Mouse (Mus musculus) embryonic fibroblast, embryonic 13.5 days (primary cell): ENCODE measurements around the gene Pigc.

Experiments
- CTCF ChIP-seq: IDR thresholded peaks from 2 replicates; pipeline ENCODE4 v1.5.1; 2011; ENCODE audit warnings: mild to moderate bottlenecking, control low read depth, low read length, moderate library complexity, borderline replicate concordance; ENCODE audit not compliant: insufficient read depth
- POLR2A ChIP-seq: IDR thresholded peaks from 2 replicates; pipeline ENCODE4 v1.6.1; 2011; ENCODE audit warnings: low read depth, mild to moderate bottlenecking, control low read depth, low read length, moderate library complexity

DNA sequence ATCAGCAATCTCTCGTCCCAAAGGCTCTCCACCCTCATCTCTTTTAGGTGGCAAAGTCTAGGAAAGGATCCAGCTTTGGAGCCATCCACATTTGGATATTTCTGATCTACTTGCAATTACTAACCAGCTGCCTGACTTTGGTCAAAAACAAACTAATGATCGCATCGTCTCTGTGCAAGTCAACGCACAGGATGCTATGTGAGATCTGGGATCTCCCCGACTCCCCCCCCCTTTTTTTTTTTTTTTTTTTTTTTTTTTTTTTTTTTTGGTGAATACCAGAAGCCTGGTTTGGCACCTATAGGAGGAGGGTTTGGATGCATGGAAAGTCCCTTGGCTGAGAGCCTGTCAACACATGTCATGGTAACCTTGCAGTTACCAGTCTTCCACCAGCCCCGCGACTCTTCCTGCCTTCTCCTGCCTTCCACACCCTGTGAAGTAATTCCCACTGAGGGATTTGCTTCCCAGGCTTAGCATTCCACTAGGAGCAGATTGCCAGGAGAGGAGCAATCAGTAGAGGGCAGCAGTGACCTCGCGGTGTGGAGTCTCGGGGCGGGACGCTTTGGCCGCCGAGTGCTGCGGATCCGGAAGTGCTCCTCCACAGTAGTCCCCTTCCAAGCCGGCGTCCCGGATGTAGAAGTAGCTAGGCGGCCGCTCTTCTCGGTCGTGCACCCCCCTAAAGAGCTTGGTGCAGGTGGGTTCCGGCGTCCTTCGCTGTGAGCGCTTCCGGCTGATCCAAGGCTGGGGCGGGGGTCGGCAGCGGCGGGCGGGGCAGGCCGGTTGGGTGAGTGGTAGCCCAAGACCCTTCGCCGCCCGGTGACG lies at the start of gene Pigc:
- TF ChIP-seq CTCF (peak; percentile 77; the same call in 1 of the 2 replicates), POLR2A (peak; percentile 49; the same call in 1 of the 2 replicates)
